Mouse (Mus musculus) thymus, postnatal 4 days (tissue): ENCODE data around the gene Glis3.

Experiments
- DNase-seq: peaks from one replicate; pipeline ENCODE4 v3.0.0; 2021

The Glis3 gene

DNA sequence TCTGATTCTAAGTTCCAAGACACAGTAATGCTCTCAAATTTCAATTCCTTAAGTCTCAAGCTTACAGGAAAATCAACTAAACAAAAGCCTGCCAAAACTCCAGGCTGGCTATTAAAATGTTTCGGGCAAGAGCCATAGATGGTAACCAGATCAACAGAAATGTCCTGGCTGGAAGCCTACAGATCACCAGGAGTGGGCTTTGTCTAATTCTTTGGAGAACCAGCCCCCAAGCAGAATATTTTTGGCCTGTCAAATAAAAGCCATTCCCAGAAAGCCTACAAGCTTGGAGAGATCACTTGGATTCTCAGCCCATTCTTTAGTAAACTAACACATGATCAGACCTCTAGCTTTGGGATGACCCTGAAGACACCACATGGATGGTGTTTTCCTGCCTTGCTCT, 303.5 kb downstream of the Glis3 start:
- DNase-seq: no peak

GRCm38 (mm10) chr19:28375746-28376145, 304.1 kb downstream of the Glis3 start:
- DNase-seq: no peak

- DNase-seq: no peak
Measured at GRCm38 (mm10) chr19:28374524-28374923, 305.4 kb downstream of the Glis3 start.

DNA sequence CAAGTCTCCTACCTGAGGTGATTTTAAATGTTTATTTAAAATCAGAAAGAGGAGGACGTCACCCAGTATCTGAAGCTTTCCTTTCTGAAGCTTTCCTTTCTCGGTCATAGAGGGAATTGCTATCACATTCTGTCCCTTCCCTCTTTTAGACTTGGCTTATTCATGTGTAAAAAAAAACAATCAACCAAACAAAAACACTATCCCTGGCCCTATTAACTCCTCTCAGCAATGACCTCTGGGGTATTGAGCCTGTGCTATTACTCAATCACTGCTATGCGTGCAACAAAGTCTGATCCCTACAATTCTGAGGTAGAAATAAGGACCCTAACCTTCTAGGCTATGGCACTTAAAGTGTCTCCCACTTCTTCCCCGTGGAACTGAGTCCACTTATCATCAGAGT, 311.7 kb downstream of the Glis3 start:
- DNase-seq: no peak

DNA sequence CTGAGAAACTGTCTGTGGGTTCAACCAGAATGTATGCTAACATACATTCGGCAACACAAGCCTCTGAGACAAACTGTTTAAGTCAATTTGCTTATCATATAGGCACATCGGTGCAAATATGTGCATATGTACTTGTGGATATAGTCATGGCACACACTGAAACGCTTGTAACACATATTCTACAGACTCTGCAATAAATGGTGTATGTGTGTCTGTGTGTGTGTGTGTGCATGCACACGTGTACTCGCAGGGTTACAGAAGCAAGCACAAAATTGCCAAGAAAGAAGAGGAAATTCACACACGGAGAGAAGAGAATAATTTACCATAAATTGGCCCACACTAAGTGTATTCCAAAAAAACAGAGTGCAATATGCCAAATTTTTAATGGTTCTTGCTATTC, 312.6 kb downstream of the Glis3 start:
- DNase-seq: no peak

- DNase-seq: no peak
Measured at GRCm38 (mm10) chr19:28366766-28367165, 313.1 kb downstream of the Glis3 start.

- peak; percentile 78 for DNase-seq
Measured at GRCm38 (mm10) chr19:28365897-28366296, 314.0 kb downstream of the Glis3 start.

DNA sequence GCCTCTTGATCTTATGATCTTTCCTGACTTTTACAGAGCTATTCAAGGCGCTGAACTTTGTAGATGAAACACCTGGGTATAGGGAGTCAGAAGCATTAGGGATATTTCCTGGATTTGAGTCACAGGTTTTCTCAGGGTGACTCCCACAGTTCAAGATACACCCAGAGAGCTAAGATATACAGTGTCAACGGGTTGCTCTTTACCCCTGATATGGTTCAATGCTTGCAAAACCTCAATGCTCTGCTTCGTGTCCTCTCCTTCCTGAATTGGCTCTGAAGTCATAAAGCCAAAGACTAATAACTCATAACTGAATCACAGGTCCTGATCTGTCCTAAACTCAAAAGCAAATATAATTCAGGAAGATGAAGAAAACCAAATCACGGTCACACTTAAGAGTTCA, 319.0 kb downstream of the Glis3 start:
- DNase-seq: no peak

DNA sequence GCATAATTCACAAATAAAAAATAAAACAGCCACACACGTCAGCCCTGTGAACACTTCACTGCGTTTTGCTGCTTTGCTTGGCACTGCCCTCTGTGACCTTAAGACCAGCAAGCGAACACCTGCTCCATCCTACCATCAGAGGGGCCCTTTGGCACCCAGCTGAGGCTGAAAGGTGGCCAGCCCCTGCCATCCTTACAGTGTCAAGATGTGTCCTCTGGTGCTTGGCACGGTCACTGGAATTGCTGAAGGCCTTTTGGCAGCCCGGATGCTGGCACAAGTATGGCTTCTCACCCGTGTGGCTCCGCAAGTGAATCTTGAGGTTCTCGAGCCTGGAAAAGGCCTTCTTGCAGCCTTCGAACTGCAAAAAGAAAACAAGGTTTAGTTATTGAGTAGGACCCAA, 322.3 kb downstream of the Glis3 start:
- no peak for DNase-seq

DNA sequence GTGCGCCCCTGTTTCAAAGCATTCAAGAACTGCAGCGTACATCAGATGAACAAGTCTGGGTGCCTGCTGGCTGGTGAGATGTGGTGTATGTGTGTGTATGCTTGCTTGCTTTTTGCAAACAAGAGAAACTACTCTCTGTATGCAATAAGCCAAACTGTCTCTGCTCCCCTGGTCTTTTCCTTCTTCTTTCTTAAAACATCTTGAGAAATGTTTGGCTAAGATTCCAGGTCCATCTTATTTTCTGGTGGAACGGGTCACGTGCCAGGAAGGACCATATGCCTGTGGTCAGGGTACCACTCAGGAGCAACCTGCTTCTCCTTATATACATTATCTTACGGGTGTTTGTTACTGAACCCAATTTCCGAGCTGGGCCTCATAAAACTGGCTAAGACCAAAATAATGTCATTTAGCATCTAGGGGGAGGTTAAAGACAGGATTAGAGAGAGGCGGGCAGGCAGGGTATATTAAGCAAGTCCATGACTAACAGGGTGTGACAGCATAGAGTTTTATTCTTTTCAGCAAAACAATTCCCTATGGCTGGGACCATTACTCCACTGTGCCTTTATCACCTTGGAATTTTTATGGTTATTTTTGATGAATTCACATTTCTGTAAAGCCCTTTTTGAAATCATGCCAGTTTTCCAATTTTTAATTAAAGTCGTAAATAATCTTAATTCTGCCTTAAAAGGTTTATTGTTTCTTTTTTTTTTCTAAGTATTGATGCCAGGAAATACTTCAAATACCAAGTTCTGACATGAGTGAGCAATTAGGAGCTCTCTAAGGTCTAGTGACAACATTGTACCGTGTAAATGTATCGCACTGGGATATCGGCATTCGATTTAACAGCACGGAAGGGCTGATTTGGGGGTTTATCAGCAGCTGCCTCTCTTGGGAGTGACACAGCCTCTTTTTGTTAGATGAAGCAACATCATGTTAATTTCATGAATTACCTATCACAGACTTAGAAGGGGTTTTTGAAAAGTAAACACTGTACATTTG, 328.5 kb downstream of the Glis3 start:
- no peak for DNase-seq

DNA sequence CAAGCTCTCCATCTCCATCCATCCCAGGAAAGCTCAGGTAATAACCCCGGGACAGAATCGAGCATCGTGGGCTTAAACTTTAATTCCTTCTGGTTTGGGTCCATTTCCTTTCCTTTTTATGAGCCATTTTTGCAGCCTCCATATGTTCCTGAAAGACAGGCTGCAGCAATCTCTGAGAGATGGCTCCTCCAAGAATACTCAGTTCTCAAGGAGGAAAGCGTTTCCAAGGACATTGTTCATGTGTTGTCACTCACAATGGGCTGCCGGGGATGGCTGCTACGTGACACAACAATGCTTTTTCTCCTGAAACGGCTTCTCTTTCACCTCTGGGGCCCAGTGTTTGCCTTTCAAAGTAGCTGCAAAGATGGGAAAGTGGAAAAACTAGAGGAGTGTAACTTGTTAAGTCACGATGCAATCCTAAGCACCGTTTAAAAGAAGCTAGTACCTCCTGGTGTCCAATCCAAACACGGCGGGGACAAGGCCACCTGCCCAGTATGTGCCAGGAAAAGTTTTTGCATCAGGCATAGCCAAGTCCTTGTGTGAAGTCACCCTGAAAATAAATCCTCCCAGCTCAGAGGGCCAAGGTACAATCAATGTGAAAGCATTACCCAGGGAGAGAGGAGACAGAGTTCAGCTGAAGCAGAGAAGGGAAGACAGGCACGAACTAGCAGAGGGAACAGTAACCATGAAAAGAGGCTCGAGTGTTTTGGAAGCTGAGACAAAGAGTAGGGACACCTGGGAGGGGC, 332.6 kb downstream of the Glis3 start:
- DNase-seq: no peak

DNA sequence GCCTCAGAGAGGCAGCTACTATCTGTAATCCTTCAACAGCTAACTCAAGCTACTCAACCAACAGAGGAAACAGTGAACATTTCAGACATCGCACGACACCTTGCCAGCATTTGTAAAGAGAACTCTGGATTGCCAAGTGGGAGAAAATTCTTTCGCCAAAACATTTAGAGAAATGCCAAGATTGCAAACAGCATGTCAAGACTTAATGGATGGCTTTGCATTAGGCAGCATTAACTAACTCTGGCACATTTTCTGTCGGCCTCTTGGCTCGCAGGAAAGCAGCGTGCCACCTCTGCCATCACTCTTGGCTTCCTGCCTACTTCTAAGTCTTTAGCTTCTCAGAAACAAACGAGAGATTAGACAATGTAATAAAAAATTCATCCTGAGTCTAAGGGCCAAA, 336.2 kb downstream of the Glis3 start:
- DNase-seq: no peak

DNA sequence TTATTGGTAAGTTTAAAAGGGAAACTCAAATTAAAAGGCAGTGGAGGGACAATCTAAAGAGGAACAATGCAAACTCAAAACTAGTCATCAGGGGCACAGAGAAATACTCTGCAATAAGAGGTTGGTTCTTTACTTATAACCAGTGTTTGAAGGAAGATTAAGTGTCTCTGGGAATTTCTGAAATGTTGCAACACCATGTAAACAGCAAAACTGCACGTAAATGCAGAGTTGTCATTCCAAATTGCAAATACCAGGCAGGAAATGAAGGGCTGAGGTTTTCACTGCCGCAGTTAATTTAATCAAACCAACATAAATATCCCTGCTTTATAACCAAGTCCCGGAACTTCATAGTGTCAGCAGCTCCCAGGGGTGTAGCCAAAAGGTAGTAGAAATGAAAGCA, 342.3 kb downstream of the Glis3 start:
- DNase-seq: no peak

DNA sequence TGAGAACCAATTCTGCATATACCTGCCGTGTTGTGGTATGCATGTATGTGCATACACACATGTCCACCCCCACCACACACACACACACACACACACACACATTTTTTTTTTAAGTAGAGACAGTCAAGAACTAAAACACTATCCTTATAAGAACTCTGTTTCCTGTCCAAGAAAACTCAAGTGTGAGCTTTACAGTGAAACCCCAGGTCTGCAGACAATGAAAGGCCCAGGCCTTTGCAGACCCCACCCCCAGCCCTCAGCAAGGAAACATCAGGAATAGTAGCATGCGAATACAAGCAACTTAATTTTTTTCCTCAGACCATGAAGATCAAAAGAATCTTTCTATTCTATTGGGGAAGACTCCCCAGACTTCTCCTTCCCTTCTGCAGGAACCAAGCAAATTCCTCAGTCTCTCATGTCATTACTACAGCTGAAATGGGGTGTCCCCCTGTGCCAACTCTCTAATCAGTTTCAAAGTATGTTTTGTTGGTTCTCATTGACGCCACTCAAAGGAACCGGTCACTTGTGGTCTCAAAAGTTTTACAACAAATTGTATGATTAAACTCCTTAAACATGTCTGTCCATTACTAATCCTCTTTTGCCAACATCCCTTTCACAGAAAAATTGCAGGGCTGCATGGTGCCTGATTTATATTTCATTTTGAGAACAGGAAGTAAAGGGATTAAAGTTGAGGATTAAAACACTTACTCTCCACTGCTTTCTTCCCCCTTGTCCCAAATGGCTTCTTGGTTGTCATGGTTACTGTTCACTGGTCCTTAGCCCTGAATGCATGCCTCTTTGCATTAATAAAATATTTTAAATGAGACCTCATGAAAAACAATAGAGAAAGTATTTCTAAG, 343.0 kb downstream of the Glis3 start:
- DNase-seq: no peak

DNA sequence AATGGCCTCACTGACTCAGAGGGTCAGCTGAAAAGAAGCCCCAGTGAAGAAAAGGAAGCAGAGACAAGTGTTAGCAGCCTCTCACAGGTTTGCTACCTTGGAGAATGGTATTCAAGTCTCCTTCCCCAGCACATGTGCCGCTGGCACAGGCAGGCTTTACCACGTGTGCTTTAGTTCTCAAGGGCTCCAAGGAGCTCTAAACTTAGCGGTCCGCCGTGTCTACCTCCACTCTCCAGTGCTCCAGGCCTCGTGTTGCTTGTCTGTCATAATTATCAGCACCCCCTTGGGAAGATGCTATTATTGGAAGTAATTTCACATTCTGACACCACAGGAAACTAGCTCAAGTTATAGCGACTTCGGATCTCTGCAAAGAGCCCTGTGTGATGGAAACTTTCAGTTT, 344.0 kb downstream of the Glis3 start:
- DNase-seq: no peak

DNA sequence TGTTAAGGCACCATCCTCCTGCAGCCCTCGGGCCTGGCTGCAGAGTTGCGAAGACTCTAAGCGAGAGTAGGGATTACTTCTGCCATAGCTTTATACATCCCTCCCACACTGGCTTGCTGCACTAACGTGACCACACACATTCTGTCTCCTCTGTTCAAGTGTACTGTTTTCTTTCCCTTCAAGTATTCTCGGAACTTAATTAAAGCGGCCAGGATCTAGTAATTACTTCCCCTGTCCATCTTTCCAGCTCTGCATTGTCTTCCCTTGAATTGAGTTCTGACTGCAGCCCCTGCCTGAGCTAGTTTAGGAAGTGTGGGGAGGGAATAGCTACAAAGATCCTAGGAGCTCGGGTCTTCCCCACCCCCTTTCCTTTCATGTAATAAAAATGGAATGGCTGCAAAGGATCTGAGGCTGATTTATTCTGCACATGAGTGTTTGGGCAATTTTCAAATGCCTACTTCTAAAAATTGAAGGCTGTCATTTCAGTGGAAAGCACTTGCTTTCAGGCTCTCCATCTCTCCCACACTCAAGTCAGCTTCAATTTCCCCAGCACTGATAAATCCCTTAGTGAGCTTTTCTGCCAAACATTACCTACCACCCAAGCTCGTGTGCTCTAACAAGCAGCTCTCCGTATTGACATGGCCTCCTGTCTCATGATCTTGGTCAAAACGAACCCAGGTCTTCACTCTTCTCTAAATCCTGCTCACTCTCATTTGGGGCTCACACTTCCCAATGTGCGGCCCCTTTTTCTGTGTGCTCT, 346.7 kb downstream of the Glis3 start:
- no peak for DNase-seq

GRCm38 (mm10) chr19:28328444-28329110, 351.3 kb downstream of the Glis3 start:
- no peak for DNase-seq

DNA sequence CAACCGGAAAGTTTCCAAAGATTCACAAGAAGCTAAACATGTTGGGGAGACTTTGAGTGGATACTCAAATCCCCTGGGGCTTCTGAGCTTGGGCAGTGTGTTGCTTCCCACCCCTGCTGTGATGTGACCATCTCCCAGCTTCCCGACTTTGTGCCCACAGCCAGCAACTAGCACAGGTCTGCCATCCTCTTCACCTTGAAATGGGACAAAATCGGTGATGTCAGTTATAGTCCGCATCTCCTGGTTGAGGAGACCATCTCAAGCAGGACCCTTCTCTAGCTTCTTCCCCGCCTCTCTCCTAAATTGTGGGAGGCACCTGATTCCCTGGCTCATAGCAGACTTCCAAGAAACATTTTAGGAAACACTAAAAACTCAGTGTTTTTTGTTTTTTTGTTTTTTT, 352.3 kb downstream of the Glis3 start:
- DNase-seq: no peak

GRCm38 (mm10) chr19:28306036-28306435, 373.8 kb downstream of the Glis3 start:
- DNase-seq: no peak

DNA sequence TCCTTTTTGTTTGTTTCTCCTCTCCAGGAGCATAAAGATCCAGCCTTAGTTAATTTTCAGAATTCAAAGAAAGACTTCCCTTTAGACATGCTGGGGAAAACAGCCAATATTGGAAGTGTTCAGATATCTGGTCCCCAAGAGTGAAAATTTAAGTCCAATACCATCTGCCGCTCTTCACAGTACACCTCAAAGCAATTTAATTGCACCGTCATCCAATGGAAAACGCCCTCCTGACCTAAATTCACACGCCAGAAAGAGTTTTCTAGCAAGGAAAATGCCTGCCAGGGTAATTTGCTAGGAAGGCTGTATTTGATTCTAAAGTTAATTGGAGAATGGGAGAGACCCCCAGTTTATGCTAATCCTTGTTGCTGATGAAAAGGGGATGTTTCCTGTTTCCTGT, 374.4 kb downstream of the Glis3 start:
- DNase-seq: no peak

GRCm38 (mm10) chr19:28302831-28303242, 377.0 kb downstream of the Glis3 start:
- no peak for DNase-seq

- no peak for DNase-seq
Measured at GRCm38 (mm10) chr19:28300226-28300625, 379.7 kb downstream of the Glis3 start.
